Mouse (Mus musculus) cerebellum, adult 2 months (tissue): ENCODE data around the gene Tlk2. TPM values are rescaled to one million over a fixed set of nuclear protein-coding genes. Genes with fewer than 3 reads are reported as not detected.

Source experiments
- DNase-seq, 2 experiments: peaks; one replicate each; pipeline ENCODE4 v3.0.0; 2021
- H3K27ac ChIP-seq: fragments of 200-500 bp; 2 replicates; pipeline ENCODE4 v1.5.1; 2012; ENCODE audit warnings: low read length, control low read depth, inconsistent platforms; ENCODE audit not compliant: insufficient read depth
- H3K27me3 ChIP-seq: fragments of 200-500 bp; 2 replicates; pipeline ENCODE4 v1.6.1; 2012; ENCODE audit warnings: inconsistent platforms, mild to moderate bottlenecking, low read length, moderate library complexity; ENCODE audit not compliant: control insufficient read depth, insufficient read depth
- H3K4me1 ChIP-seq: fragments of 200-500 bp; 2 replicates; pipeline ENCODE4 v1.6.1; 2011; ENCODE audit warnings: low read length; ENCODE audit not compliant: control insufficient read depth, insufficient read depth
- H3K4me3 ChIP-seq: fragments of 200-500 bp; replicated peaks from 2 replicates; pipeline ENCODE3; 2011; ENCODE audit warnings: mild to moderate bottlenecking, low read depth, low read length, control low read depth; ENCODE audit not compliant: insufficient read depth
- CTCF ChIP-seq: fragments of 200-500 bp; IDR thresholded peaks from 2 replicates; pipeline ENCODE4 v1.5.1; 2011; ENCODE audit warnings: low read depth, mild to moderate bottlenecking, control low read depth, low read length, moderate library complexity, borderline replicate concordance; ENCODE audit not compliant: insufficient read depth
- POLR2A ChIP-seq: fragments of 200-500 bp; IDR thresholded peaks from 2 replicates; pipeline ENCODE4 v1.6.1; 2011; ENCODE audit warnings: low read length, control low read depth, borderline replicate concordance; ENCODE audit not compliant: insufficient read depth
- WGBS: fragments of 180-500 bp; shearing (Covaris S2); methylation state at CpG from one replicate; pipeline ENCODE4 v1.1.7; 2018; 5-methylcytosine and 5-hydroxymethylcytosine counted together
- polyA plus RNA-seq: library from polyadenylated mRNA; depleted of rRNA; stranded (reverse); fragments of >200 nt; gene quantifications from 2 replicates; pipeline ENCODE4 v1.2.3, GENCODE M21; 2012

Gene Tlk2
- polyA plus RNA-seq, 1 experiment = 44.6 TPM

GRCm38 (mm10) chr11:105293901-105294494 lies 115.4 kb downstream of the Tlk2 start:
- TF ChIP-seq CTCF (no peak), POLR2A (no peak)
- WGBS = 62% methylated on average over 9 of the region's 9 CpGs
- no peak overlapping the region for H3K27ac ChIP-seq
- H3K27me3 ChIP-seq = no peaks in the 10 kb centered on the region
- H3K4me1 ChIP-seq = no peaks in the 10 kb centered on the region
- no peak for DNase-seq
- H3K4me3 ChIP-seq = no peak overlapping the region

GRCm38 (mm10) chr11:105296084-105296483 lies 117.5 kb downstream of the Tlk2 start:
- Histone ChIP-seq H3K4me1 (no peaks in the 10 kb centered on the region), H3K4me3 (no peak overlapping the region), H3K27ac (no peak overlapping the region), H3K27me3 (no peaks in the 10 kb centered on the region)
- TF ChIP-seq POLR2A (no peak), CTCF (no peak)
- DNase-seq = no peak
- WGBS = 92% methylated on average over 10 of the region's 10 CpGs

- H3K4me1 ChIP-seq = no peaks in the 10 kb centered on the region
- TF ChIP-seq POLR2A = no peak
- H3K27me3 ChIP-seq = no peaks in the 10 kb centered on the region
- 96% methylated on average over 7 of the region's 7 CpGs for WGBS
- H3K27ac ChIP-seq = no peak overlapping the region
- H3K4me3 ChIP-seq = no peak overlapping the region
- no peak for DNase-seq
These were observed 131.6 kb downstream of the Tlk2 start for GRCm38 (mm10) chr11:105310197-105310596.

GRCm38 (mm10) chr11:105311291-105311975 lies 132.8 kb downstream of the Tlk2 start:
- Histone ChIP-seq H3K27me3 (no peaks in the 10 kb centered on the region), H3K4me1 (no peaks in the 10 kb centered on the region), H3K27ac (no peak overlapping the region), H3K4me3 (no peak overlapping the region)
- 51% methylated on average over 24 of the region's 24 CpGs for WGBS
- no peak for DNase-seq
- TF ChIP-seq CTCF (no peak), POLR2A (no peak)

GRCm38 (mm10) chr11:105312311-105312942 lies 133.8 kb downstream of the Tlk2 start:
- Histone ChIP-seq H3K27ac (no peak overlapping the region), H3K27me3 (no peaks in the 10 kb centered on the region), H3K4me3 (no peak overlapping the region), H3K4me1 (no peaks in the 10 kb centered on the region)
- no peak for TF ChIP-seq CTCF
- TF ChIP-seq POLR2A = no peak
- DNase-seq = no peak
- WGBS = 43% methylated on average over 12 of the region's 12 CpGs

GRCm38 (mm10) chr11:105312972-105313632 lies 134.5 kb downstream of the Tlk2 start:
- H3K27ac ChIP-seq = no peak overlapping the region
- WGBS = 63% methylated on average over 10 of the region's 10 CpGs

GRCm38 (mm10) chr11:105313633-105314014 lies 135.0 kb downstream of the Tlk2 start:
- DNase-seq = no peak
- TF ChIP-seq POLR2A = no peak
- Histone ChIP-seq H3K27me3 (no peaks in the 10 kb centered on the region), H3K4me3 (no peak overlapping the region), H3K27ac (no peak overlapping the region), H3K4me1 (no peaks in the 10 kb centered on the region)
- 72% methylated on average over 8 of the region's 8 CpGs for WGBS

More at GRCm38 (mm10) chr11:105312972-105313632, 134.5 kb downstream of the Tlk2 start:
- no peak for DNase-seq
- Histone ChIP-seq H3K4me3 (no peak overlapping the region), H3K4me1 (no peaks in the 10 kb centered on the region), H3K27me3 (no peaks in the 10 kb centered on the region)
- TF ChIP-seq CTCF (no peak), POLR2A (no peak)
